Mouse (Mus musculus) liver, postnatal 0 days (tissue): ENCODE measurements at regions not wholly inside any gene's neighbourhood (a gene's known extent, or its start where the extent isn't known, plus 50 kb on each side); places are given as distances from the start of the nearest gene placed in this dataset.

ENCODE experiments used
- ATAC-seq: fragments of 200-750 bp; cut with Nextera tagmentation; 2 replicates; pipeline ENCODE4 v1.8.0; 2017; ENCODE audit warnings: mild to moderate bottlenecking, moderate library complexity
- DNase-seq: peaks from one replicate; pipeline ENCODE4 v3.0.0-alpha.2; 2016
- H3K27ac ChIP-seq: fragments of 300-500 bp; sonication (generic); 2 replicates; pipeline ENCODE4 v1.5.1; 2014; ENCODE audit warnings: antibody characterized with exemption, moderate library complexity, mild to moderate bottlenecking, low read depth
- H3K27me3 ChIP-seq: fragments of 300-500 bp; sonication (generic); 2 replicates; pipeline ENCODE4 v1.6.1; 2014; ENCODE audit warnings: low read length, control low read depth, mixed read lengths; ENCODE audit not compliant: insufficient read depth
- H3K36me3 ChIP-seq: fragments of 300-500 bp; sonication (generic); replicated peaks from 2 replicates; pipeline ENCODE4 v1.6.1; 2014; ENCODE audit warnings: mild to moderate bottlenecking, control low read depth, low read length, moderate library complexity, mixed read lengths; ENCODE audit not compliant: insufficient read depth
- H3K4me1 ChIP-seq: fragments of 300-500 bp; sonication (generic); 2 replicates; pipeline ENCODE4 v1.6.1; 2014; ENCODE audit warnings: antibody characterized with exemption, mild to moderate bottlenecking, control low read depth; ENCODE audit not compliant: insufficient read depth
- H3K4me2 ChIP-seq: fragments of 300-500 bp; sonication (generic); 2 replicates; pipeline ENCODE4 v1.6.1; 2014; ENCODE audit warnings: low read depth, mild to moderate bottlenecking, low read length, moderate library complexity, mixed read lengths
- H3K4me3 ChIP-seq: fragments of 300-500 bp; sonication (generic); 2 replicates; pipeline ENCODE4 v1.5.1; 2014; ENCODE audit warnings: low read depth, low read length
- H3K9ac ChIP-seq: fragments of 300-500 bp; sonication (generic); replicated peaks from 2 replicates; pipeline ENCODE4 v1.6.1; 2014; ENCODE audit warnings: mild to moderate bottlenecking, moderate library complexity
- H3K9me3 ChIP-seq: fragments of 300-500 bp; sonication (generic); 2 replicates; pipeline ENCODE4 v1.6.1; 2016; ENCODE audit warnings: mild to moderate bottlenecking, control low read depth, low read length, mixed read lengths
- CTCF ChIP-seq: sonication (generic); IDR thresholded peaks from 2 replicates; pipeline ENCODE4 v1.5.1; 2016; ENCODE audit warnings: antibody characterized with exemption, low read depth
- EP300 ChIP-seq: IDR thresholded peaks from 2 replicates; pipeline ENCODE4 v1.6.1; 2016; ENCODE audit warnings: antibody characterized with exemption, low read depth, mild to moderate bottlenecking
- WGBS: fragments of 180-500 bp; shearing (Covaris S2); extraction: QIAGEN DNeasy Blood & Tissue Kit; methylation state at CpG from one replicate; pipeline ENCODE4 v1.1.7; 2014; ENCODE audit not compliant: insufficient replicate concordance; 5-methylcytosine and 5-hydroxymethylcytosine counted together

DNA sequence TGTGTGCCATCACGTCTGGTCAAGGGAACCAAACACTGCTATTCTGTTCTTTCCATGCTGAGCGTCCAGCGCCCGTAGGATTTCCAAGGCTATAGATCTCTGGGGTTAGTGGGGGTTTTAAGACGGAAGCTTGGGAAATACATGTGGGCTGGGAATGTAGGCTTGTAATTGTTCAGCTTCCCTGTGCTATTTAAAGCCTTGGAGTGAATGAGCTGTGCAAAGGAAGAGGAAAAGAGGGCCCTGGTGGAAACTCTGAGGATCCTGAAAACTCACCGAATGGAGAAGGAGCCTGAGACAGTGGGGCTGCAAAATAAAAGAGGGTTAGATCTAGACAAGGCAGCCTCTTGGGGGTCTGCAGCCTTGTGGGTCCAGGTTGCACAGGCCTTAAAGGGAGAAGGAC lies 1124.2 kb upstream of the Gulo start:
- no peaks in the 10 kb centered on the region for H3K27me3 ChIP-seq
- DNase-seq (no peak), ATAC-seq (no peak)
- 60% methylated on average over 6 of the region's 6 CpGs for WGBS
- H3K4me1 ChIP-seq = no peaks in the 10 kb centered on the region
- no peaks in the 10 kb centered on the region for H3K9me3 ChIP-seq
- no peak overlapping the region for H3K4me3 ChIP-seq
- H3K36me3 ChIP-seq = no peaks in the 10 kb centered on the region
- no peak overlapping the region for H3K27ac ChIP-seq
- no peak overlapping the region for H3K4me2 ChIP-seq
- H3K9ac ChIP-seq = no peak overlapping the region
- TF ChIP-seq CTCF = no peak
- TF ChIP-seq EP300 = no peak

DNA sequence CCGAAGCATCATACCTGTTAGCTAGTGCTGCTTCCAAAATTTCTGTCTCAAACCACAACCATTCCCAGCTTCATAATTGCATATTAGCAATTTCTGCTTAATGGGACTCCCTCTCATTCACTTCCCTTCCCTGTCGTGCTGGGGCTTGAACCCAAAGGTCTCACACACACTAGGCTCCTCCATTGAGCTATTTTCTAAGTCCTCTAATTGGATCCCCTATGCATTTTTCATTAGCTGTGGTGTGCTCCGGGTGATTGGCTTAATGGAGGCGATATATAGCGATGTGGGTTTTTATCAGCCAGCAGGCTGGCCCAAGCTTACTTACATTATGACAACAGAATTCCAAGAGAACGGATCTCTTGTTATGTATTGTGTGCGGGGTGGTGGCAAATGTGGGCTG lies 1118.1 kb upstream of the Gulo start:
- Histone ChIP-seq H3K27me3 (no peaks in the 10 kb centered on the region), H3K36me3 (no peaks in the 10 kb centered on the region), H3K4me2 (no peak overlapping the region), H3K9ac (no peak overlapping the region), H3K4me3 (no peak overlapping the region), H3K4me1 (no peaks in the 10 kb centered on the region), H3K9me3 (no peaks in the 10 kb centered on the region), H3K27ac (no peak overlapping the region)
- TF ChIP-seq CTCF = no peak
- no peak for TF ChIP-seq EP300
- 81% methylated on average over 7 of the region's 7 CpGs for WGBS
- ATAC-seq (no peak), DNase-seq (no peak)

DNA sequence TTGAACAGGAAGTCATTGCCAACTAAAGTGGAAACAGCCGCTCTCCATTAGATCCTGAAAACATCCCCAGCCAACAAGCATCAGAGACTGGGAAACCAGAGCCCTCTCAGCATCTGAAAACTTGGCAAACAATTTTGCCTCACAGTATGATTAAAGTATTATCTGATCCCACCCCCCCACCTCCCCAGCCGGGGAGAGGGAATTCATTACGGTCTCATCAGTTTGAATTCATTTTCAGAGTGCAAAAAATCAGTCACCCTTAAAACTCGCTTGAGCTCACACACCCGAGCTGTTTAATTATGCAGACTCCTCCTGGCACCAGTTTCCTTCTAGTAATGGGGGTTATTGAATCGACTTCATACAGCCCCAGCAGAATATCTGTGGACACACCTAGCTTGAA lies 1117.2 kb upstream of the Gulo start:
- Histone ChIP-seq H3K4me3 (no peak overlapping the region), H3K27me3 (no peaks in the 10 kb centered on the region), H3K36me3 (no peaks in the 10 kb centered on the region), H3K4me1 (no peaks in the 10 kb centered on the region), H3K27ac (no peak overlapping the region), H3K9me3 (no peaks in the 10 kb centered on the region), H3K9ac (no peak overlapping the region), H3K4me2 (no peak overlapping the region)
- DNase-seq (no peak), ATAC-seq (no peak)
- no peak for TF ChIP-seq CTCF
- no peak for TF ChIP-seq EP300
- 56% methylated on average over 6 of the region's 6 CpGs for WGBS

DNA sequence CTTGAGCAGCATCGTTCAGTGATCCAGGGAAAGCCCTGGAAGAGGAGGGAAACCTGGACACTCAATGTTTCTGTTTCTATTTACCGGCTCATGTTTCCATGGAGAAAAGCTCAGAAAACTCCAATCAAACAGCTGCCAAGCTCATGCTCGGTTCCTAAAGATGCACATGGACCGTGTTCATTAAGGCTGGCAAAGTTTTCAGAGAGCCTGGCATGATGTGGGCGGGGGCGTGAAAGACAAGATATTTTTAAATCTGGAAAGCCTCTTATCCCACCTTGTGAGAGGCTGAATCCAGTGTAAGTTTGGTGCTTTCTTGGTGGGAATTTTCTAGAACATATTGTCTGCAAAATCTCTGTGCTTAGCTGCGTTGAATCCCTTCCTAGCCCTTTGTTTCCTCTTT lies 1114.3 kb upstream of the Gulo start:
- Histone ChIP-seq H3K4me3 (no peak overlapping the region), H3K9ac (no peak overlapping the region), H3K27ac (no peak overlapping the region), H3K4me2 (no peak overlapping the region), H3K9me3 (no peaks in the 10 kb centered on the region), H3K27me3 (no peaks in the 10 kb centered on the region), H3K4me1 (no peaks in the 10 kb centered on the region), H3K36me3 (no peaks in the 10 kb centered on the region)
- 74% methylated on average over 7 of the region's 7 CpGs for WGBS
- DNase-seq (no peak), ATAC-seq (no peak)
- TF ChIP-seq EP300 (no peak), CTCF (no peak)
